Mouse (Mus musculus) neutrophil, adult 83 days (primary cell): ENCODE data around the gene Hbb-bt. TPM values are rescaled to one million over a fixed set of nuclear protein-coding genes. Genes with fewer than 3 reads are reported as not detected.

ENCODE experiments used
- total RNA-seq, 2 experiments: library from RNA; stranded (reverse); gene quantifications; one replicate each; pipeline ENCODE4 v1.2.4; 2023

Hbb-bt gene
- 100 to 1,000 TPM in 1 of 2 experiments, 10 to 100 TPM in 1; 81.2 to 165 TPM for total RNA-seq

GRCm38 (mm10) chr7:103813766-103814165 is at the start of gene Hbb-bt:
Hbb-bt (minus strand) TSS chr7:103813996.

GRCm38 (mm10) chr7:103853090-103853489 is 39.3 kb upstream of the Hbb-bt start, which contains the start of gene Hbb-y:
Hbb-y (minus strand) TSS chr7:103853216.

GRCm38 (mm10) chr7:103843034-103843433 is 29.2 kb upstream of the Hbb-bt start, which contains the start of gene Hbb-bh1:
Hbb-bh1 (minus strand) TSS chr7:103843164.

GRCm38 (mm10) chr7:103840268-103840667 is 26.5 kb upstream of the Hbb-bt start, which contains the start of gene Hbb-bh2:
Hbb-bh2 (minus strand) TSS chr7:103840520.

GRCm38 (mm10) chr7:103827808-103828207 is 14.0 kb upstream of the Hbb-bt start, which contains the start of gene Hbb-bs:
Hbb-bs (minus strand) TSS chr7:103828096.

GRCm38 (mm10) chr7:103791721-103792120 is 22.1 kb downstream of the Hbb-bt start, which contains the start of gene Olfr67:
Olfr67 (minus strand) TSS chr7:103791821.

GRCm38 (mm10) chr7:103779598-103779997 is 34.2 kb downstream of the Hbb-bt start, which contains the start of gene Olfr68:
Olfr68 (minus strand) TSS chr7:103779698.

GRCm38 (mm10) chr7:103771494-103771893 is 42.3 kb downstream of the Hbb-bt start, which contains the start of gene Olfr69:
Olfr69 (minus strand) TSS chr7:103771594.

Other genes with a start within 250 kb of the Hbb-bt start
- gene Olfr616, start 244.9 kb downstream of the Hbb-bt start, total RNA-seq: not detected
- gene Olfr617, start 240.9 kb downstream of the Hbb-bt start, total RNA-seq: not detected
- gene Olfr618, start 223.9 kb downstream of the Hbb-bt start, total RNA-seq: not detected
- gene Olfr619, start 213.4 kb downstream of the Hbb-bt start, total RNA-seq: not detected
- not detected for gene Olfr620, start 201.5 kb downstream of the Hbb-bt start, total RNA-seq
- gene Olfr622, start 171.3 kb downstream of the Hbb-bt start, total RNA-seq: not detected
- gene Olfr623, start 150.3 kb downstream of the Hbb-bt start, total RNA-seq: not detected
- not detected for gene Olfr624, start 142.8 kb downstream of the Hbb-bt start, total RNA-seq
- gene Olfr625-ps1, start 131.3 kb downstream of the Hbb-bt start, total RNA-seq: not detected
- gene Olfr243, start 99.3 kb downstream of the Hbb-bt start, total RNA-seq: not detected
- not detected for gene Olfr628, start 83.6 kb downstream of the Hbb-bt start, total RNA-seq
- not detected for gene Olfr629, start 69.1 kb downstream of the Hbb-bt start, total RNA-seq
- not detected for gene Olfr630, start 56.7 kb downstream of the Hbb-bt start, total RNA-seq
- gene Olfr69, start 42.4 kb downstream of the Hbb-bt start, total RNA-seq: not detected
- not detected for gene Olfr68, start 34.3 kb downstream of the Hbb-bt start, total RNA-seq
- gene Olfr67, start 22.2 kb downstream of the Hbb-bt start, total RNA-seq: not detected
- 100 to 1,000 TPM; 331 to 680 TPM for gene Hbb-bs, start 14.1 kb upstream of the Hbb-bt start, total RNA-seq
- not detected for gene Hbb-bh2, start 26.5 kb upstream of the Hbb-bt start, total RNA-seq
- not detected for gene Hbb-bh1, start 29.2 kb upstream of the Hbb-bt start, total RNA-seq
- gene Hbb-y, start 39.2 kb upstream of the Hbb-bt start, total RNA-seq: not detected
- gene Olfr66, start 72.3 kb upstream of the Hbb-bt start, total RNA-seq: not detected
- gene Olfr64, start 80.5 kb upstream of the Hbb-bt start, total RNA-seq: not detected
- gene Olfr65, start 89.5 kb upstream of the Hbb-bt start, total RNA-seq: not detected
- not detected for gene Olfr631, start 114.8 kb upstream of the Hbb-bt start, total RNA-seq
- not detected for gene Olfr632, start 120.4 kb upstream of the Hbb-bt start, total RNA-seq
- not detected for gene Olfr633, start 130.4 kb upstream of the Hbb-bt start, total RNA-seq
- gene Olfr635, start 157.2 kb upstream of the Hbb-bt start, total RNA-seq: not detected
- not detected for gene Olfr638, start 184.8 kb upstream of the Hbb-bt start, total RNA-seq
- gene Olfr639, start 203.3 kb upstream of the Hbb-bt start, total RNA-seq: under 1 TPM; 0.07 to 0.09 TPM
- not detected for gene Olfr640, start 211.6 kb upstream of the Hbb-bt start, total RNA-seq
- not detected for gene Olfr641, start 221.4 kb upstream of the Hbb-bt start, total RNA-seq
- not detected for gene Olfr642, start 238.7 kb upstream of the Hbb-bt start, total RNA-seq
- not detected for gene 4930516K23Rik, start 247.4 kb upstream of the Hbb-bt start, total RNA-seq